Mouse (Mus musculus): ENCODE data around the gene Mfap4.

Mfap4 gene

GRCm38 (mm10) chr11:61484613-61485540 is at the start of gene Mfap4:
TSS of gene Mfap4 (plus strand) at chr11:61485431.
- in situ Hi-C loops (cut with MboI, MseI) = no loop called here

- in situ Hi-C loops (cut with MboI, MseI) = no loop called here
Observed at GRCm38 (mm10) chr11:61436298-61436697, 48.9 kb upstream of the Mfap4 start.

DNA sequence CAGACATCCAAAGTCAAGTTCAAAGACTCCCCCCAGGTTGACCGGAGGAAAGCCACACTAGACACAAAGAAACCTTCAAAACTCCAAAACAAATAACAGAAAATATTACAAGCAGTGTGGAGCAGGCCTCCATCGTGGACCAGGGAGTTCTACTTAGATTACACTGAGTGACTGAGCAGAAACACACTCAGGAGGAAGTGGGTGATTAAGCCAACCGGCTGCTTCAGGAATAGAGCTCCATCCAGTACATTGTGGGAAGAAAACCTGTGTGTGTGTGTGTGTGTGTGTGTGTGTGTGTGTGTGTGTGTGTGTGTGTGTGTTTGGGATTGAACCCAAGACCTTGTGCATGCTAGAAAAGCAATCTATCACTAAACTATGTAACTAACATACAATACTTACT is 46.1 kb upstream of the Mfap4 start:
- in situ Hi-C loops (cut with MboI, MseI) = no loop called here

DNA sequence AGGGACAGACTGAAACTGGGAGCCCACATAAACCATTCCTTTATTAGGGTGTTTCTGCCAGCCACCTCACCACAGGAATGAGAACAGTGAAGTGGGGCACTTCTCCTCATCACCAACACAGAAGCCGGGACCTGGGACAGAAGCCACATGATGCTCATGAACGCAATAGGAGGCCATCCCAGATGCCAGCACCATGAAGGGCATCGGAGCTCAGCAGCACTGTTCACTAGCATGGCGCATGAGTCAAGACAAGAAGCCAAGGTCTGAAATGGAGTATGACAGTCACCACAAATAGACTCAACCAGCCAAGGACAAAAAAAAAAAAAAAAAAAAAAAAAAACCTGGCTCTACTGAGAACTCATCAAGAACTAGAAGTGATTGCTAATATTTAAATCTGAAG is 44.8 kb upstream of the Mfap4 start:
- in situ Hi-C loops (cut with MboI, MseI) = no loop called here

GRCm38 (mm10) chr11:61441670-61442069 is 43.6 kb upstream of the Mfap4 start:
- in situ Hi-C loops (cut with MboI, MseI) = no loop called here

DNA sequence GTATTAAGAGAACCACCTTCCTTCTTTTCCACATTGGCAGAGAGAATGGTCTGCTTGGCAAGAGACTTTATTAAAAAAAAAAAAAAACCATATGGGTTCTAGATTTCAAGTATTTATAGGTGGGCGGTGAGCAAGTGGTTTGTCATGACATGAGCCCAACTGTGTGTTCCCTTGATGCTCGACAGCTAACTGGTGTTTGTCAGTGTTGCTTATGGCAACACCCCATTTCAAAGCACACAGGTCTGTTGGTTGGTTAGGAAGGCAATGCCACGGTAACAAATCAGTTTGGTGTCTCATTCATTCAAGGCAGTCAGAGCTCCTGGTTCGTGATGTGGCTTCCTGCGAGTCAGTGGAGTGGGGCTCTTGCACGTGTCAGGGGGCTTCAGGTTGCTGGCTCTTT is 41.4 kb upstream of the Mfap4 start:
- in situ Hi-C loops (cut with MboI, MseI) = no loop called here

GRCm38 (mm10) chr11:61447296-61447695 is 37.9 kb upstream of the Mfap4 start:
- in situ Hi-C loops (cut with MboI, MseI) = no loop called here

DNA sequence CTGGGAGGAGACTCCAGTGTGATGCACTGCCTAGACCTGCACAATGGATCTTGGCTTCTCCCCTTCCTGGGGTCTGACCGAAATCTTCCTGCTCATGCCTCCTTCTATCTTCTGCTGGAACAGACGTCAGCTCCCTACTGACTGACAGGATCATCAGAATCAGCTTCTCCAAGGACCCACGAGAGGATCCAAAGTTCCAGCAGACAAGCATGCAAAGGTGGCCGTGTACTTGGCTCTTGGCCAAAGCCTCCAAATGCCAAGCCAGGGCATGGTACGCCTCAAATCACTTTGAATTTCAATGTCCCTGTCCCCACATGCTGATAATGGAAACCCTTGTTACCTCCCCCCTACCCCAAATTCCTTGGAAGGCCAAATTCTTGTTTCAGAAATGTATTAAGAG is 37.2 kb upstream of the Mfap4 start:
- in situ Hi-C loops (cut with MboI, MseI) = no loop called here

- in situ Hi-C loops (cut with MboI, MseI) = no loop called here
Observed at GRCm38 (mm10) chr11:61448599-61449225, 36.5 kb upstream of the Mfap4 start.

DNA sequence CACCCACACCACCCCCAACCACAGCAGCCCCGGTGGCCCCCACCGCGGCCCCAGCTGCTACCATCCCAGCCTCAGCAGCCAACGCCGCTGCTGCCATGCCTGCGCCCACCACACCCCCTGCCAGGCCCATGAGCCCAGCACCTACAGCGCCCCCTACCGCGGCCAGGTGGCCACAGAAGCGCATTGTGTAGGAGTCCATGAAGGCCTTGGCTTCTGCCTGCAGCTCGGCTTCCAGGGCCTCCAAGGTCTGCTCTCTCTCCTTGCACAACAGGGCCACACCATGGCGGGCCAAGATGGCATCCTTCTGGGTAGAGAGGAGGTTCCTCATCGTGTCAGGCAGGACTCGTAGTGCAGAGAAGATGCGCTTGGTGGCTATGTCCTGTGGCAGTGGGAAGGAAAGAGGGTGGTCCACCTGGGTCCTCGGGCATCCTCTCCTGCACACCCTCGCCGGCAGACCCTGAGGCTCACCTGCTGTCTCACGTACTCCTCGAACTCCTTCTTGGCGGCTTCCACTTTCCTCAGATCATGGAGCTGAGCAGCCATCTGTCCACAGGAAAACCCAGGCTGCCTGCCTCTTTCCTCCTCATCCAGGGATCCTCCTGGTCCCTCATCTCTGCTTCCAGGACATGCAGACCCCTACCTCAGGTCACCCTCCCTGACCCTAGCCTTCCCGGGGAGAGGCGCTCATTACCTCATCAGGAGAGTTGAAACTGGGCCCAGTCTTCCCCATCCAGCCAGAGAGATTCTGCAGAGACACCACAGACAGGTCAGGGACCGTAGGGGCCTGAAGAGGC is 35.5 kb upstream of the Mfap4 start:
- in situ Hi-C loops (cut with MboI, MseI) = no loop called here

DNA sequence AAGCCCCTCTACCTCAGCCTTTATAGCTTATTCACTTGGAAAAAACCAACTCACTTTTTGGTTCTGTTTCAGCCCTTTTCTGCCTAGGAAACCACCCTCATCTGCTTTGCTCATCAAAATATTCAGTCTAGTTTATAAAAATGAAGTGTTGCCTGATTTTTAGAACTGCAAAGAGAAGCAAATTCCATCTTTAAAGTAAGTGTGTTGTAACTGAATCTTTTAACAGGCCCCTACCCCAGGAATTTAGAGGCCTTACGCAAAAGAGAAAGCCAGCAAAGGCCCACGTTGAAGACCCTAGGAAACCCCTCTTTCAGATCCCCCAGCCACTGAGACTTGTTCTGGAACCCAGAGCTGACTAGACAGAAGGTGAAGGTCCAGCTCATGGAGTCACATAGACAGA is 21.2 kb upstream of the Mfap4 start:
- in situ Hi-C loops (cut with MboI, MseI) = no loop called here

- in situ Hi-C loops (cut with MboI, MseI) = no loop called here
Observed at GRCm38 (mm10) chr11:61465422-61465821, 19.8 kb upstream of the Mfap4 start.

DNA sequence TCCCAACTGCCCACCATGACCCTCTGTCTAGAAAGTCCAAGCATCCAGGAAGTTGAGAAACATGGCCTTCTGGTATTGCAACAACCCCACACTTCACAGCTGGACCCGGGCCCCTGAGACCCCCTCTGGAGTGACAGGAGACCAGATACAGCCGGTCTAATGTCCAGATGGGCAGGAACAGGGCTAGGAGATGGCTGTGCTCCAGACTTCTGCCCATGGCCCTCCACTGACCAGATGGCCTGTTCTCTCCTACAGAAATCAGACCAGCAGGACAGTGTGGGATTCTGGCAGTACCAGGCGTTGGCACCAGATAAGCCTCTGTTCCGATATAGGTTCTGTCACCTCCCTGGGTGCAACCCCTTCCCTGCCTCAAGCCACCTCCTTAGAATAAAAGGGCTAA is 16.7 kb upstream of the Mfap4 start:
- in situ Hi-C loops (cut with MboI, MseI) = no loop called here

DNA sequence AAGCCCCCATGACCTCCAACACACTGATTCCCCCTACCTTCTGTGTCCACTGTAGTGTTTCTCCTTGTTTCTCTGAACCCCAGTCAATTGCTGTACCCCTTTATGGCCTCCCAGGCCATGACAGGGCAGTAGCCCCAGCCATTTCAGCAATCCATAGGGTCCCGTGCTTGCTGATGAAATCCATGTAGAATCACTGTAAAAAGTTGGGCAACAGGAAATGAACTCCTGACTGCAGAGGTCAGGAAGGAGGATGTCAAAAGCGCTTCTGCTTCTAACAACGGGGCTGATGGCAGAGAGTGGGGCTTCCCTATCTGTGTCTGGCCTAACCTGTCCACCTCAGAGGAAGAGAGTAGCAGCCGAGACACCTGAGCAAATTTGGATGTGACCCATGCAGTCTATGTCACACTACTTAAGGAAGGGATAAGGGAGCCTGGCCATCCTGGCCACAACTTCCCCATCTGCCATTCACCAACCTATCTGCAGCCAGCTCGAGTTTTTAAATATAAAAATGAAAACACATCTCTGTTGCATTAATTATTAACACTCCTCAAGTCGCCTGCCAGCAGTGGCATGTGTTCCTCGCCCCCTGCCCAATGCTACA is 15.8 kb upstream of the Mfap4 start:
- in situ Hi-C loops (cut with MboI, MseI) = no loop called here

DNA sequence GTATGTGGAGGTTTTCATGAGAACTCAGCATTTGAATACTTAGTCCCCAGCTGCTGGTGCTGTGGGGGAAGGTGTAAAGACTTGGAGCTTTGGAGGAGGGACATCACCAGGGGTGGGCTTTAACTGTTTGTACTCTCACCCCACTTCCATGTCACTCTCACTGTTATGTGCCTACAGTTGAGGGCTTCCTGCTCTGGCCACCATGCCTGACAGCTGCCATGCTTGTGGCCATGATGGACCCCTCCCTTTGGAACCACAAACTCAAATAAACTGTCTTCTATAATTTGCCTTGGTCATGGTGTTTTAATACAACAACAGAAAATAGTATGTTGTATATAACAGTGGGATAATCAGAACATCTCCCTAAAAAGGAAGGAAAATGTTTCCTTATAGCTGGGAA is 14.4 kb upstream of the Mfap4 start:
- in situ Hi-C loops (cut with MboI, MseI) = no loop called here

GRCm38 (mm10) chr11:61473630-61474029 is 11.6 kb upstream of the Mfap4 start:
- in situ Hi-C loops (cut with MboI, MseI) = no loop called here

- in situ Hi-C loops (cut with MboI, MseI) = no loop called here
Observed at GRCm38 (mm10) chr11:61476786-61477382, 8.3 kb upstream of the Mfap4 start.

- in situ Hi-C loops (cut with MboI, MseI) = no loop called here
Observed at GRCm38 (mm10) chr11:61477566-61478508, 7.4 kb upstream of the Mfap4 start.

DNA sequence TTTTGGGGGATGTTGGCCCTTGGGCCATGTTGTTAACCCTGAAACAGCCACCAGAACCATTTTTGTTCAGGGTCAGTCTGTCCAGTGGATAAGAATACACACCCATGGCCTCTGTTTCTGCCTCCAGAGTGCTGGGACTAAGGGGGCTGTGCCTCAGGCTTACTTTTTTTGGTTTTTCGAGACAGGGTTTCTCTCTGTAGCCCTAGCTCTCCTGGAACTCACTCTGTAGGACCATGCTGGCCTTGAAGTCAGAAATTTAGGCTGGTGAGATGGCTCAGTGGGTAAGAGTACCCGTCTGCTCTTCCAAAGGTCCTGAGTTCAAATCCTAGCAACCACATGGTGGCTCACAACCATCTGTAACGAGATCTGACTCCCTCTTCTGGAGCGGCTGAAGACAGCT is 6.4 kb upstream of the Mfap4 start:
- in situ Hi-C loops (cut with MboI, MseI) = no loop called here
